Mouse (Mus musculus): ENCODE measurements around the gene Arsg. TPM values are rescaled to one million over a fixed set of nuclear protein-coding genes. Genes with fewer than 3 reads are reported as not detected.
"Not testable (repeated sequence)": the region's sequence is repeated elsewhere in the genome, so short reads cannot be mapped to it uniquely, and the experiment has no call there.

Arsg gene
- total RNA-seq, 2 experiments from 2014 or later: 4.3 to 4.4 TPM

DNA sequence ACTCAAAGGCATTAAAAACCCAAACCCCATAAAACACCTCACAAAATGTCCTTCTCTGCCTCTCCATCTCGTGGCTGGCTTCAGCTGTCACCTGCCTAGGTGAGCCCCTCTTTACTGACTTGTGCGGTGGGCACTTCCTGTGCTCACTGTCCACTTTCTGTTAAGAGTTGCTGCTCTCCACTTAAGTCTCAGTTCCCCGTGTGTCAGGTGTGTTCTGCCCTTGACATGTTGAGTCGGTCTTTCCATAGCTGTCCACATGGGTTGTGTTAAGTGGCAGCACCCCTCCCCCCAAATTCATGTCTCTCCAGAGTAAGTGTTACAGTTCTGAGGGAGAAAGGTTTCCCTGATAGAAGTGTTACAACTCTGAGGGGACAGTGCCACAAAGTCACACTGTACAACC lies 18.7 kb downstream of the Arsg start:
- intact Hi-C loops (cut with DNase I): no loop called here
- no peak for DNase-seq

DNA sequence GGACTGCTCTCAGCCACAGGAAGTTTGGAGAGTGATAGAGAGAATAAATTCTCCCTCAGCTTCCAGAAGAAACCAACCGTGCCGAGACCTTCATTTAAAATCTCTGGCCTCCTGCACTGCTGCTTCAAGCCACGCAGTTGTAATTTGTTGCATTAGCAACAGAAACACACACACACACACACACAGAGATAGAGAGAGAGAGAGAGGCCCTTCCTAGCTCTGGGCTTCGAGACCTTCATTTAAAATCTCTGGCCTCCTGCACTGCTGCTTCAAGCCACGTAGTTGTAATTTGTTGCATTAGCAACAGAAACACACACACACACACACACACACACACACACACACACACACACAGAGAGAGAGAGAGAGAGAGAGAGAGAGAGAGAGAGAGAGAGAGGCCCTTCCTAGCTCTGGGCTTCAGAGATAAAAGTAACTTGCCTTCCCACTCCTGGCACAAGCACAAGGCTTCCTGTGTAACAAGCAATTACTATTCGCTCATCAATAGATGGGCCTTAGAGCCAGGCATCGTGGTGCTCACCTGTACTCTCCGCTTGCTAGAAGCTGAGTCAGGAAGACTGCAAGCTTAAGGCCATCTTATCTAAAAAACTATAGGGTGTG lies 19.8 kb downstream of the Arsg start:
- DNase-seq; intact Hi-C loops (cut with DNase I): not testable (repeated sequence)

DNA sequence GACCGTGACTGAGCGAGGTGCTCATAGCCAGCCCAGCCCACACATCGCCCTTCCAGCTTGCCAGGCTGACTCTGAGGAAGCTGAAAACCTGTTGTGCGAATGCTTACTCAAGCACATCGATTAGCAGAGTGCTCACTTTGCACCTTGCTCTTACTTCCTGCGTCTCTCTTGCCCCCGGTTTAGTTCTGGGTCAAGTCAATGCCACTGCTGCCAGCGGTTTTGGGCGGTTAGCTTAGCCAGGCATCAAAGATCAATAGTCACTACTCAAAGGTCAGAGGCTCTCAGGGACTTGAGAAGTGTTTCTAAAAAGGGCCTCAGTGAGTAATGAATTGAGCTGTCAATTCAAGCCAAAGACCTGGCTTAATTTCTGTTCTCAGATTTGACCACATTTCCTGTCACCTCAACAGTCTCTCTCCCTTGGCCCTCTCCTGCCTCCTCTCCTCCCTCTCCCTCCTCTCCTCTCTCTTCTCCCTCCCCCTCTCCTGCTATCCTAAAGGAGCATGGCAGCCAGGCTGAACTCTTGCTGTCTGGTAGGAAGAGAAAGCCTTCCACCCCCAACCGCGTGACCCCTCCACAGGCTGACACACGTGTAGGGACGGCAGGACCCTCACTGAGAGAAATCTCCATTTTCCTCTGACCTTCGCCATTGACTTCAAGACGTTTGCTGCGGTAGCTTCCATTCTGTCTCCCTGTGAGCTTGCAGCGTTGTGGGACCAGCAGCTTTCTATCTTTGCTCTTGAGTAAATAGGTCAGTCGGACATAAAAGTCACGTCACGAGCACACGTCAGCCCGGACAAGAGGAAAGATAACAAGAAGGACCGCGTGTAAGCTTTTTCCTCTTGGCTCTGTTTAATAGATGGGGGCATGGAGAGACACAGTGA lies 22.0 kb downstream of the Arsg start:
- intact Hi-C loops (cut with DNase I): no loop called here

DNA sequence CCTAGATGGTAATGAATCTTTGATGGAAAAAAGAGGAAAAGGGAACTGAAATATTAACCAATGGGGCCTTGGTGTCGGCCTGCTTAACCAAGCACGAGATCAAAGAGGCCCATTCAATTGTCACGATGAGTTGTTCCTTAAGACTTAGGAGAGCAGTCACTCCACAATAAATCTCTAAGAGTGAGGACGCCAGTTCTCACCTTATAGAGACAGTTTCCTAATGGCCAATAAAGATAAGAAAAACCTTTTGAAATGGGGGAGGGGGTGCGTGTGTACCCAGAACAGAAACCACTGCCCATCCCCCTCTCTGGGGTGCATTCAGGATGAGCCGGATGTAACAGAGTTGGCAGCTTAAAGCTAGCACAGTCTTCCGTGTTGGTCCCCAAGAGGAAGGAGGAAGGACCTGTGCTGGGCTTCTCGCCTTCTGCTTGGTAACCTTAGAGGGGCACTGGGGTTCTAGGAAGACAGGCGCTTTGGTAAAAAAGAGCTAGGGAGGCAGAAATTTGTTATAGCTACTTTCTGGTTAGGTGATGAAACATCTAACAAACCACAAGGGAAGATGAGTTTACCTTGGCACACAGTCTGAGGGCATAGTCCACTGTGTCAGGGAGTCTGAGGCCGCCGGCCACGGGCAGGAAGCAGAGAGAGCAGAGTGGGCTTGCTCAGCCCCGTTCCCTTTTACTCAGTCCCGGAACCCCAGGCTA lies 22.7 kb downstream of the Arsg start:
- DNase-seq: no peak
- intact Hi-C loops (cut with DNase I): no loop called here

More for the DNA sequence above, 22.0 kb downstream of the Arsg start:
- DNase-seq: no peak

DNA sequence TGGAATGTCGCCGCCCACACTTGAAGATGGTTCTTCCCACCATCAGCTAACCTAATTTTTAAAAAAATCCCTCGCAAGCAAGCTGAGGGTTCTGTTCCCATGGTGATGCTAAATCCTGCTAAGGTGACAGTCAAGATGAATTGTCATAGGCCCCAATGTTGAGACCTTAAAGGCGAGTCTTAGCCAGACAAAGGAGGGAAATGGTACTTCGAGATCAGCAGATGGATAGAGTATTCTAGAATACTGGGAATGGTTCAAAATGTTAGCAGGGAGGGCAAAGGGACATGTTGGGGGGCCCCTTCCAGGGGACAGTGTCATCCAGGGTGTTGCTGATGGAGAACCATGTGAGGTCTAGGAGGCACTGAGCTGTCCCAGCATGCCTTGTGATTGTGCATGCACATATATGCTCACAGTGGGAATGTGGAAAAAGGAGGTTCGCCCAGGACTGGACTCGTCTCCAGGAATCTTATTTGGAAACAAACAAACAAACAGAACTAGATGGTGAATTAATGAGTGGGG lies 23.4 kb downstream of the Arsg start:
- intact Hi-C loops (cut with DNase I): no loop called here
- no peak for DNase-seq

DNA sequence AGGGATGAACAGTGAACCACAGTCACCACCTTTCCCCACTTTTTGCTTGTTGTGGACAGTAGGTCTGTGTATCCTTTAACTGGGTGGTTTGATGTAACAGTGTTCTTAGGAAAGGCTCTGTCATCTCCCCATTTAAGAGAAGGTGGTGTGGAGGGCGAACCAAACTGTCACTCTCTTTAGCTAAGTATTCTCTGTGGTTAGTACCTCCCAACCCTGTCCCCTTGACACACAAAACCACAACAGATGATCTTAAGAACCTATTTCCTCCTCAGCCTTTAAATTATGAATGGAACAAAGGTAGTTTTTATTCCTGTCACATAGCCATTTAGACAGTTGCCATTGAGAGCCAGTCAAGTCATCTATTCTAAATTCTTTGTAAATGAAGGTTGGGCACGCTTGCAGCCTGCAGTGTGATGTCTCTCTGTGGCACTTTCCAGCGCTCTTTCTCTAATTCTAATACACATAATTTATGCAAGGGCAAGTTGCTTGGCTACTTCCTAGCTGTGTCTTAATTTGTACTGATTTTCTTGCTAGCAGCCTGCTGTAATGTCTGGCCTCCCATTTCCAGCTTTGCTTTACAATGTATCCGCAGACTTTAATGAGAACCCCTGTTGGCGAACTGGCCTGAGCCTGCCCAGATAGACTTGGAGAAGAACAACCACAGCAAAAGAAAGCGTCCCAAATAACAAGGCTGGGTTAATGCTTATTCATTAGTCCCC lies 24.0 kb downstream of the Arsg start:
- intact Hi-C loops (cut with DNase I): no loop called here
- DNase-seq: no peak

DNA sequence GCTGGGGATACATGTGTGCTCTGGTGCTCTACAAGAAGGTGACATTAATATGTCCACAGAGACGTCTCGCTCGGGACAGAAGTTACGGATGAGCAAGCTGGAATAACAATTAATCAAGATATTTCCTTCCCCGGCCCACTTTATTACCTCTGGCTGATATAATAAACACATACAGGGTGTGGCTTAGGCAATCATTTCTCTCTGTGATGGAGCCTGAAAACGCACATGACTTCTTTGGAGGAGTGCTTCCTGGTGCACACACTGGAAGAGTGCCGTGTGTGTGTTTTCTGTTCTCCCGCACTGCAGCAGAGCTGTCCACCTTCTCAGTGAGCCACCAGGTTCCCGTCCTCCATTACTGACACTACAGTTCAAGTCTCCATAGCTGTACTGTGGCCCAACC lies 24.8 kb downstream of the Arsg start:
- intact Hi-C loops (cut with DNase I): no loop called here

DNA sequence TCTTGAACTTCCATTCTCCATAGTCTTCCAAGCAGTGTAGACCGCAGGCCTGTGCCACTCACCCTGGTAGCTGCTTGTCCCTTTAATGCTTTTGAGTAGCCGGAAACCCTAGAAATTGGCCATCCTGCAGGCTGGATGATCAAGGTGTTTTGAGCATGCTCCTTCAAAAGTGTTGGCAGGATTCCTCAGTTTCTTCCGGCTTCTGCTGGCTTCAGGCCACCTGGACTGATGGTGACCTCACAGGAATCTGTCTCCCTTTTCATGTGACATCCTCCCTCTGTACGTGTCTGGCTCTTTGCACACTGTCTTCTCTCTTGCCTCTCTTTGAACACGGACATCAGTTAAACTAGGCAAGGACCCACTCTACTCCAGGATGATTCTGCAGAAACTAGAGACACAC lies 27.0 kb downstream of the Arsg start:
- DNase-seq: peak; percentile 46 to 47
- intact Hi-C loops (cut with DNase I): no loop called here

More for the DNA sequence above, 24.8 kb downstream of the Arsg start:
- no peak for DNase-seq

DNA sequence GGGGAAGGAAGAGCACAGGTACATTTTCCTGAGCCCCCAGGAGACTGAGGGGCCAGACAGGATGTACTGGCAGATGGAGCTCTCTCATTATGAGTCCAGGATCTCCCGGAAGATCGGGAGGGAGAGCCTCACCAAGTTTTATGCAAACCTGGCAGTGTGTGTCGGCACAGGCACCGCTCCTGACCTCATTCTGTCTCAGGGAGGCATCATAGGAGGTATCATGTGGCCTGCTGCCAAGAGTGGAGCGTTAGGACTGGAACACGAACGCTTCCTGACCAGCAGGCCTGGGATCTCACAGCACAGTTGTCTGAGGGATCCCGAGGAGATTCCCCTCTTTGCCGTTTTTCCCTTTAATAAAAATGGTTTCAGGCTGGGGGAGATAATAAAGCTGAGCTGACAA lies 31.8 kb downstream of the Arsg start:
- peak; percentile 52 to 54 for DNase-seq
- intact Hi-C loops (cut with DNase I): no loop called here

DNA sequence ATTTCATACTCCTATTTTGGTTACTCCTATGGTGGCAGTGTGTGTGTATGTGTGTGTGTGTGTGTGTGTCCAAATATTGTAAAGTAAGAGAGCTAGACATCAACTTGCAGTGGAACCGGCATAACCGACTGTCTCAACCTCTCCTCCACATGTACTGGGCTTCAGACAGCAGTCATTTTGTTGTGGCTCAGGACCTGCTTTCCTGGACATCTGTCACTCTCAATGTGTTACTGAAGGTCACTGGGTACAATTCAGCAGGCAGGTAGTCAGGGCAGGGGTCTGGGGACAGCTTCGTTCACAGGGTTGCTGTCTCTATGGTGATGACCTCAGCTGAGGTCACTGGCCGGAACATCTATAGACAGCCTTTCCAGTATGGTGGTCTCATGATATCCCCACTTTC lies 32.6 kb downstream of the Arsg start:
- intact Hi-C loops (cut with DNase I): no loop called here
- no peak for DNase-seq

DNA sequence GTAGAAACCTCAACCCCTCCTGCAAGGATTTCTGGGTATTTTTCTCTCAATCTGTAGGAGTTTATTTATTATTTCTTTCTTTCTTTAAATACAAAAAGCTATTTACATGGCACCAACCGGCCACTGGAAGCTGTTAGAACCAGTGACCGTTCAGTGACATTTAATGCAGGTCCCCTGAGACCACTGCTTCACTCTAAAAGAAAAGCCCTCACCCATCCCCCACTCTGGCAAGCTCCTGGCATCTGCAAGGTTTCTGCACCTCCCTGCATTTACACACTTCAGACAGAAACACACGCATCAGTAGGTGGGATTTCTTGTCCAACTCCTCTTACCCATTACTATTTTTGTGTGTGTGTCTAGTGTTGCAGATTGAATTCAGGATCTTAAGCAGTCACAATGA lies 33.9 kb downstream of the Arsg start:
- no peak for DNase-seq
- intact Hi-C loops (cut with DNase I): no loop called here

DNA sequence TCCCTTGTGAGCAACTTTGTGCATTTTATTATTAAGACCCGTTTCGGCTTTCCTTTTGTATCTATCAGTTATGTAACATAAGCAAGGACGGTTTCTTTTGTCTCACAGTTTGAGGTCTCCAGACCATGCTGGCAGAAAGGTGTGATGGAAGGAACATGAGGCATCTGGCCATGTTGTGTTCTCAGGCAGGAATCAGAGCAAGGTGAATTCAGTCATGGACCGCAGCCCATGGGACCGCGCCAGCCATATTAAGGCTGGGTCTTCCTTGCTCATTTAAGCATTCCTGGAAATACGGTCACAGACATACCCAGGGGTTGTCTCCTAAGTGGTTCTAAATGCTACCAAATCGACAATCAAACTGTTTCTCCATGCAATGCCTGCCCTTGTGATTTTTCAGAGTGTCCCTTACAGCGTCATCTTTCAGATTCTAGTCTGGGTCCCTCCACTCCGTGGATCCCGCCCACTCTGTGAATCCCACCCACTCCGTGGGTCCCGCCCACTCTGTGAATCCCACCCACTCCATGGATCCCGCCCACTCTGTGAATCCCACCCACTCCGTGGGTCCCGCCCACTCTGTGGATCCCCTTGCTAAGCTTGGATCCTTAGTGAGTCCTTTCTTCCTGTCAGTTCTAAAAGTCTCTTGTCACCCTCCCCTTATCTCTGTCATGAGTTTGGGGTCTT lies 40.0 kb downstream of the Arsg start:
- intact Hi-C loops (cut with DNase I): no loop called here
- no peak for DNase-seq

DNA sequence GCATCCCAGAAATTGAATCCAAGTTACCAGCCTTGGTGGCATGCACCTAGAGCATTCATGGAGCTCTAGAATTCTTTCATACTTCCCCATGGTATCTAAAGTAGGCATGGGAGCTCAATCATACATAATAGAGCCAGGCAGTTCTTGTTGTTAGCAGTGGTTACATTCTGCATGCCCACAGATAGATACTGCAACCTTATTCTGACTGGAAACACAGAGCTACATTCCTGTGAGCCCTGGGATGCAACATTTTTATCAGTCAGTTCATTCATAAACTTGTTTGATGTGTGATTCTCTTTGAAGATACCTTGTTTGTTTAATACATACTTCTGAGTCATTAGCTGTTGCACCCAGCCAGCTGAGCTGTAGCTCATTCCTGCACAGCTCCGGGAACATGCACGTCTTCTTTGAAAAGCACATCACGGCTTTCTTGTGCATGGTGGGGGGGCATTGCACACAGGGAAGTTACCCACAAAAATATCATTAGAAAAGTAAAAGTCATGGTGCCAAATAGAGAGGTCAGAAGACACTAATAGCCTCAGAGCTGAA lies 41.0 kb downstream of the Arsg start:
- DNase-seq: no peak
- intact Hi-C loops (cut with DNase I): no loop called here

DNA sequence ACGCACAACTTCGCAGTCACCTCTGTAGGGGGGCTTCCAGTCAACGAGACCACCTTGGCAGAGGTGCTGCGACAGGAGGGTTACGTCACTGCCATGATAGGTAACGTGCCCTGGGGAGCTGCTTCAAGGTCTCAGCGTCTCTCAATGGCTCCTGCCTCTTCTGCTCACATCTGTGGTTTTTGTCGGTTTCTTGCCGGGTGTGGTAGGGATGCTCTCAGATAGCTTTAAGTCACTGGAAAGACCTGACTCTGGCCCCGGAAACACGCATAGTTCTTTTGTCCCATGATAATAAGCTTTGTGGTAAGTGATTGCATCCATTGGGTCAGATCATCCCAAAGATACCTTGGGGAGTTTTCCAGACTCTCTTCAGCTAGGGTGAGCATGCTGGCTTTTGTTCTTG lies 44.2 kb downstream of the Arsg start:
- intact Hi-C loops (cut with DNase I): no loop called here
- DNase-seq: no peak

DNA sequence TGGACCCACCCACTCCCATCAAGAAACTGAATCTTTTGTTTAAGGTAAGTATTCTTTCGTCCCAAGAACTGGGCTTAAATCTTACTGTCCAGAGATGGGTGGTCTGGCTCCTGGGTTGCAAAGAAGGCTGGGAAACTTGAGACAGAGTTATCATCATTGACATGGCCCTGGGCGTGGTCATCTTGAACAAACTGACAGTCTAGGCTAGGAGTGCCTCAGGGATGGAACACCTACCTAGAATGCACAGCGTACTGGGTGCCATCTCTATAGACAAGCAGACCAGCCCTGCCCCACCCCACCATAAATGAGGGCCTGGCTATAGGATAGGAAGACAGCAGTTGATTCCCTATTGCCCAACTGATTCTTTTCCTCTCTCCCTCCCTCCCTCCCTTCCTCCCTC lies 44.6 kb downstream of the Arsg start:
- intact Hi-C loops (cut with DNase I): no loop called here
- DNase-seq: no peak

DNA sequence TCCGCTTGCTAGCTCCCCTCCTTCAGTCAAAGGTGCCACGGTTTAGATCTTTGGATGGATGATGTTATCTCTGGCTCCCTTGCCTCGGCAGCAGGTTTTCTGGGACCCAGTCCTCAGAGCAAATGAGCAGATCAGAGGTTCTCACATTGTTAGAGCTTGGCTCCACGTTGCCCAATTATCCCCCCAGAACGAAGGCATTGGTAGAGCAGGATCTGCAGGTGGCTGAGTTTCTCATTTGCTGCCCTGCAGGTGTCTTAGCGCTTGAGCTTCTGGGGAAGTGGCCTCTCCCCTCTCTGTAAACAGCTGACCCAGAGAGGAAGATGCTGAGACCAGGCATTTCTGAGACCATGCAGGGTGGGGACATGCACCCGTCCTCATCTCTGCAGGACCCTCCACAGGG lies 47.8 kb downstream of the Arsg start:
- intact Hi-C loops (cut with DNase I): no loop called here
- no peak for DNase-seq

DNA sequence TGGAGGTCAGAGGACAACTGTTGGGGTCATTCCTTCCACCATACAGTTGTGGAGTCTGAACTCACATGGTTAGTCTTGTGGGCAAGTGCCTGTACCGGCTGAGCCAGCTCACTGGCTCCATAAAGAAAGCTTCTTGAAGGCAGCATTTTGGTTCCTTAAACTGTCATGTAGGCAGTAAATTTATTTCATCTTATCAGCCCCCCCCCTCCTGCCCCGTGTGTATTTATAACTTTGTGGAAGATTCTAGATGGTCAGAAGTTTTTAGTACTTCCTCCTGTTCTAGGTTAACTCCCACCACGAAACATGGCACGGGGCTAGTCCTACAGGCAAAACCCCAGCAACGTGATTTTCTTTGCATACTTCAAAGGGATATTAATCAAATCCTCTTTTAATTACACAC lies 51.7 kb downstream of the Arsg start:
- intact Hi-C loops (cut with DNase I): no loop called here
- no peak for DNase-seq

DNA sequence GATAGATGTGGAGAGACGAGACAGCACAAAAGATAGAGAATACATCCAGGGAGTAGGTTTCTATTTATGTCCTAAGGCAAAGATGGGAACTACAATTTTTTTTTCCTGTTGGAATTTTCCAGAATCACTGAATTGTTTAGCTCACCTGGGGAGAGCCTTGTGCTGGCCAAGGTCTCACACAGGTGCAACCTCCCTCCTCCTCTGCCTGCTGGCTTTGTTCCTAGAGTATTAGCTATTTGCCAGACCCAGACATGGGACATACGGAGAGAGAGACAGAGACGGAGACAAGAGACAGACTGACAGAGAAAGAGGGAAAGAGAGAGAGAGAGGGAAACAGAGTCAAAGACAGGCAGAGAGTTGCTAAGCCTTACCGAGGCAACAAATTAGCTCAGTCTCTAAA lies 52.4 kb downstream of the Arsg start:
- DNase-seq: no peak
- intact Hi-C loops (cut with DNase I): no loop called here

DNA sequence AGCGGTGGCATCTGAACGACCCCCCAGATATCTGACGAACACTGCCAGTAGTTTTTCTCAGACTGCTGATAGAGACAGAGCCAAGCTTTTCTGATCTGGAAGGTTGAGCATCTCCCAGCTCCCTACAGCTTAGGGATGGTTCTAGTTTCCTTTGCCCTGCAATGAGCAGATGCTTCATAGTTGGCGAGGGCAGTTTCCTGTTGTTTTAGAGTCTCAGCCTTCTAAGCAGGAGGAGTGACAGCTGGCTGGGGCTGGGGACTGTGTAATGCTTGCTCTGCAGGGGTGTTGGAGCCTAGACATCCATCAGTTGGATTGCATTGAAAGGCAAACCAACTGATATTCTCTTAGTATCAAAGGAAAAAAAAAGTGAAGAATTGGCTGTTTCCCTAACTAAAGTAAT lies 56.9 kb downstream of the Arsg start:
- no peak for DNase-seq
- intact Hi-C loops (cut with DNase I): no loop called here

DNA sequence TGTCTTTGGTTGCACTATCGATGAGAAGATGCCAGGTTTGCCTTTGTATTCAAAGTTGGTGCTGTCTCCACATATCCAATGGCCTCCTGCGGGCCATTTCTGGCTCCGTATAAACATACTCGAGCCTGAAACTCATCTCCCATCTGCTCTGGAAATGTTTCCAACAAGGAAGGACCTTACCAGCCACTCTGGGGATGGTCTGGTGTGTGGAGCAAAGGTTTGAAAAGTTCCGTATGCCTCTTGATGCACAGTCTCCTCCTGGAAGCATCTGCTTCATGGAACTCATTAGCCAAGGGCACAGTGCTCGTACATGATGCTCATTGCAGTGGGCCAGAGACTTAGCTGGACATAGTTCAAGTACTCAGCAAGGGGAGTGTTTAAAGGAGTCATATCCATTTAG lies 62.8 kb downstream of the Arsg start:
- no peak for DNase-seq
- intact Hi-C loops (cut with DNase I): no loop called here
